Mouse (Mus musculus): ENCODE results near the gene Lrp2bp. TPM values are rescaled to one million over a fixed set of nuclear protein-coding genes. Genes with fewer than 3 reads are reported as not detected.

The Lrp2bp gene
- polyA plus RNA-seq, 2 experiments from 2014 or later, result 0.22 to 1.4 TPM

GRCm38 (mm10) chr8:46036217-46036616 is 37.1 kb downstream of the Lrp2bp start:
- ATAC-seq, result no peak

- ATAC-seq, result no peak
Measured at GRCm38 (mm10) chr8:46039666-46040065, 40.6 kb downstream of the Lrp2bp start.

- no peak for ATAC-seq
Measured at GRCm38 (mm10) chr8:46040260-46040659, 41.2 kb downstream of the Lrp2bp start.

- no peak for ATAC-seq
Measured at GRCm38 (mm10) chr8:46072798-46073197, 73.7 kb downstream of the Lrp2bp start.

- ATAC-seq, result no peak
Measured at GRCm38 (mm10) chr8:46073540-46074140, 74.5 kb downstream of the Lrp2bp start.

- ATAC-seq, result no peak
Measured at GRCm38 (mm10) chr8:46075223-46075622, 76.1 kb downstream of the Lrp2bp start.

GRCm38 (mm10) chr8:46078866-46079265 is 79.8 kb downstream of the Lrp2bp start:
- no peak for ATAC-seq

Other genes starting within 250 kb of the Lrp2bp start
- gene Pdlim3, start 113.8 kb upstream of the Lrp2bp start, polyA plus RNA-seq (2017; shearing (Covaris generic)), result not detected
- not detected for gene Ccdc110, start 64.7 kb upstream of the Lrp2bp start, polyA plus RNA-seq (2017; shearing (Covaris generic))
- 1 to 10 TPM; 1.9 to 3.2 TPM for gene 1700029J07Rik, start 24.1 kb upstream of the Lrp2bp start, polyA plus RNA-seq (2017; shearing (Covaris generic))
- 10 to 100 TPM; 72.1 to 78.7 TPM for gene Ufsp2, start 23.8 kb upstream of the Lrp2bp start, polyA plus RNA-seq (2017; shearing (Covaris generic))
- 10 to 100 TPM; 13.0 to 15.2 TPM for gene Ankrd37, start 6.4 kb downstream of the Lrp2bp start, polyA plus RNA-seq (2017; shearing (Covaris generic))
- 10 to 100 TPM; 28.6 to 35.0 TPM for gene Cfap97, start 152.5 kb downstream of the Lrp2bp start, polyA plus RNA-seq (2017; shearing (Covaris generic))
- gene Snx25, start 152.9 kb downstream of the Lrp2bp start, polyA plus RNA-seq (2017; shearing (Covaris generic)), result 1 to 10 TPM; 6.0 to 7.5 TPM
- gene Slc25a4, start 212.0 kb downstream of the Lrp2bp start, polyA plus RNA-seq (2017; shearing (Covaris generic)), result 100 to 1,000 TPM; 140 to 213 TPM

Measured in CD4-positive, CD25-positive, alpha-beta regulatory T cell, adult 4 months (primary cell).